Mouse (Mus musculus): Measurements from ENCODE around the gene Olfr324. TPM values are rescaled to one million over a fixed set of nuclear protein-coding genes. Genes with fewer than 3 reads are reported as not detected.

Gene Olfr324
- not detected in 2 replicates for polyA plus RNA-seq (2015; fragmentation: Nextera tagmentation; extraction: Ambion mirVana)

DNA sequence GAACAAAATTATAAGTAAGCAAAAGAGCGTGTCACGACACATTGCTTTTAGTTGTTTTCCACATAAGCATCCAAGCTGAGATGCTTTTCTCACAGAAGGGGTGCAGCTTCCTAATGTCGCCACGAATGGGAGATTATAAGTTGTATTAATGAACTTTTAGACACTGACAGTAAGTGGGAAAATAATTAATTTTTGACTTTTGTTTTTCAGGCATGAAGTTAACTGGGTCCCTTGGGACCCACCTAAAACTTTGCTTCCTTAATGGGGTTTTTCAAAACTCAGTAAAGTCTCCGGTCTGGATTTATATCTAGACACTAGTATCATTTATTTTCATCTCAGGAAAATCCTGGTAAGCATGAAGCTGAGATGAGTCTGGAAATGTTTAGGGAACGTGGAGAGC, at the start of gene Olfr324:
Olfr324 (plus strand) TSS at position 301 of the 400 bp plus-strand sequence.
- ATAC-seq, result no peak
- no peaks in the 10 kb centered on the region for H3K9me3 ChIP-seq
- H3K27ac ChIP-seq, result no peak within 1 kb of the TSS
- no peak within 1 kb of the TSS for H3K4me2 ChIP-seq (replicated peaks)
- H3K9ac ChIP-seq, result no peak within 1 kb of the TSS
- no peaks in the 10 kb centered on the region for H3K27me3 ChIP-seq (replicated peaks)
- H3K36me3 ChIP-seq, result no peaks in the 10 kb centered on the region
- no peaks in the 10 kb centered on the region for H3K4me1 ChIP-seq (replicated peaks)
- H3K4me3 ChIP-seq (replicated peaks), result no peak within 1 kb of the TSS
- 78% methylated on average over 6 of the region's 6 CpGs for WGBS

DNA sequence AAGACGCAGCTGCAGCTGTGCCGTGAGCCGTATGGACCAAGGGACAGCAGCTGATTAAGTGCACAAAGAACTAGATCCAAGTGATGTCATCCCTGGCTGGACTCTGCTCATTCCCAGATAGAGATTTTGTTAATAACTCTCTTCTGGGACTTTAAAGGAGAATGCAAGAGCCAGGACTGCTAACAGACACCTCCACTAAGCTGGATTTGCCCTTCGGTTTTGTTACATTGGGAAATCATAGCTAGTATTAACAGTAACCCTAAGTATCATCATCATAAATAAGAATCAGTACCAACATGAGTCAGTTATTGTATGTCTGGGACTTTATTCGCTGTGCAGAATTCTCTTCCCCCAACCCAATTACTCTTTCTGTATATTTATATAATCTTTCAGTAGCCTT, 48.6 kb upstream of the Olfr324 start, which contains the start of gene Olfr329-ps:
Olfr329-ps (minus strand) TSS at position 101 of the 400 bp plus-strand sequence.
- Histone ChIP-seq H3K9me3 (no peaks in the 10 kb centered on the region), H3K4me1 (replicated peaks) (no peaks in the 10 kb centered on the region), H3K36me3 (no peaks in the 10 kb centered on the region), H3K4me3 (replicated peaks) (no peak within 1 kb of the TSS), H3K9ac (no peak within 1 kb of the TSS), H3K4me2 (replicated peaks) (no peak within 1 kb of the TSS), H3K27me3 (replicated peaks) (no peaks in the 10 kb centered on the region), H3K27ac (no peak within 1 kb of the TSS)
- WGBS, result 77% methylated on average over 5 of the region's 5 CpGs
- no peak for ATAC-seq

DNA sequence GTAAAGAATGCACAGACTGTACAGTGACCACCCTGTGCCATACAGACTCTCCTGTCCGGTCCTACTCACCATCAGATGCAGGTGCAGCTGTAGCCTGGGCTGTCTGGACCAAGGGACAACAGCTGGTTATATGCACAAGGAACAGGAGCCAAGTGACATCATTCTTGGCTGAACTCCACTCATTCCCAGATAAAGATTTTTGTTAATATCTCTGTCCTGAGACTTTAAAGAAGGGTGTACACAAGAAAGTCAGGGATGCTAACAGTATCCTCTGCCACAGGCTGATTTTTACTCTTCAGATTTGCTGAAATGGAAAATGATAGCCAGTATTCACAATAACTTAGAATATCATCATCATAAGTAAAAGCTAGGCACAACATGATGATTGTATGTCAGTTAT, 39.4 kb upstream of the Olfr324 start, which contains the start of gene Olfr328:
Olfr328 (minus strand) TSS at position 101 of the 400 bp plus-strand sequence.
- Histone ChIP-seq H3K9ac (no peak within 1 kb of the TSS), H3K27me3 (replicated peaks) (no peaks in the 10 kb centered on the region), H3K4me2 (replicated peaks) (no peak within 1 kb of the TSS), H3K9me3 (no peaks in the 10 kb centered on the region), H3K4me1 (replicated peaks) (no peaks in the 10 kb centered on the region), H3K36me3 (no peaks in the 10 kb centered on the region), H3K4me3 (replicated peaks) (no peak within 1 kb of the TSS), H3K27ac (no peak within 1 kb of the TSS)
- 87% methylated on average over 1 of the region's 1 CpGs for WGBS
- ATAC-seq, result no peak

DNA sequence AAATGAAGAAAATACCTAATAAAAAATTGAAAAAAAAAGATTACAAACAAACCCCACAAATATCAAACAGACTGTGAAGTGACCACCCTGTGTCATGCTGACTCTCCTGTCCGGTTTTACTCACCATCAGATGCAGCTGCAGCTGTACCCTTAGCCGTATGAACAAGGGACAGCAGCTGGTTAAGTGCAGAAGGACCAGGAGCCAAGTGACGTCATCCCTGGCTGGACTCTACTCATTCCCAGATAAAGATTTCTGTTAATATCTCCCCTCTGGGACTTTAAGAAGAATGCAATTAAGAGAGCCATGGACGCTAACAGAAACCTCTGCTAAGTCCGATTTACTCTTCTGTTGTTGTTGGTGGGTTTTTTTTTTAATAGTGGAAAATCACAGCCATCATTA, 24.5 kb upstream of the Olfr324 start, which contains the start of gene Olfr224:
Olfr224 (minus strand) TSS at position 149 of the 400 bp plus-strand sequence.
- H3K4me1 ChIP-seq (replicated peaks), result no peaks in the 10 kb centered on the region
- no peak for ATAC-seq
- H3K9ac ChIP-seq, result no peak within 1 kb of the TSS
- H3K4me2 ChIP-seq (replicated peaks), result no peak within 1 kb of the TSS
- 67% methylated on average over 5 of the region's 5 CpGs for WGBS
- no peaks in the 10 kb centered on the region for H3K9me3 ChIP-seq
- H3K27ac ChIP-seq, result no peak within 1 kb of the TSS
- no peak within 1 kb of the TSS for H3K4me3 ChIP-seq (replicated peaks)
- no peaks in the 10 kb centered on the region for H3K27me3 ChIP-seq (replicated peaks)
- no peaks in the 10 kb centered on the region for H3K36me3 ChIP-seq

DNA sequence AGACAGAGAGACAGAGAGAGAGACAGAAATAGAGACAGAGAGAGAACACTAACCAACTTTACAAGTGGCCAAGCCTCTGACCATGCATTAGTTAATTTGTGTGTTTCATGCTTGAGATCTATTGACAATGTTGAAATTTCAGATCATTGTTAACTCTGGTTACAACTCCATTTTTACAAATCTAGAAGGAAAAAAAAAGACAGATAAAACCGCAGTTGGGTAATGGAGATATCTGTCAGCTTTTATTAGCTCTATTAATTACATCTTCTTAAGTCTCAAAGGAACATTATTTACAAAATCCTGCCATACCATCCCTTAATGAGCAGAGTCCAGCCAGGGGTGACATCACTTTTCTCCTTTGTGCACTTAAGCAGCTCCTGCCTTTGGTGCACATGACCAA, 17.5 kb upstream of the Olfr324 start, which contains the start of gene Olfr325:
Olfr325 (plus strand) TSS at position 301 of the 400 bp plus-strand sequence.
- Histone ChIP-seq H3K9ac (no peak within 1 kb of the TSS), H3K36me3 (no peaks in the 10 kb centered on the region), H3K27ac (no peak within 1 kb of the TSS), H3K9me3 (no peaks in the 10 kb centered on the region), H3K4me2 (replicated peaks) (no peak within 1 kb of the TSS), H3K4me3 (replicated peaks) (no peak within 1 kb of the TSS), H3K27me3 (replicated peaks) (no peaks in the 10 kb centered on the region), H3K4me1 (replicated peaks) (no peaks in the 10 kb centered on the region)
- 41% methylated on average over 1 of the region's 1 CpGs for WGBS
- no peak for ATAC-seq

DNA sequence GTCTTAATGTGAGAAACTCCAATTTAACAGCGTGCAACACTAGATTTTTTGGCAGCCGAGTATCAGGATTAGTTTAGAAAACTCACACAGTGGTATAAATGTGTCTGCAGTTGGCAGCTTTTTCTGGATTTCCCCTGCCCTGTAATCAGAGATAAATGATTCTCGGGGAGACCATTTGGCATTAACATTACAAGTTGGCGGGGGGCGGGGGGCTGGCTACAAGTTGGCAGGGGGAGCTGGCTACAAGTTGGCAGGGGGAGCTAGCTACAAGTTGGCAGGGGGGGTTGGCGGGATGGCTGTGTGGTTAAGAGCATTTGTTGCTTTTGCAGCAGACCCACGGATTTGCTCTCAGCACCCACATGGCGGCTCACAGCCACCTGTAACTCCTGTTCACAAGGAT, 16.3 kb upstream of the Olfr324 start:
- Histone ChIP-seq H3K27ac (no peak overlapping the region), H3K4me2 (replicated peaks) (no peak overlapping the region), H3K36me3 (no peaks in the 10 kb centered on the region), H3K4me3 (replicated peaks) (no peak overlapping the region), H3K27me3 (replicated peaks) (no peaks in the 10 kb centered on the region), H3K9me3 (no peaks in the 10 kb centered on the region), H3K9ac (no peak overlapping the region), H3K4me1 (replicated peaks) (no peaks in the 10 kb centered on the region)
- ATAC-seq, result no peak
- 79% methylated on average over 8 of the region's 8 CpGs for WGBS

DNA sequence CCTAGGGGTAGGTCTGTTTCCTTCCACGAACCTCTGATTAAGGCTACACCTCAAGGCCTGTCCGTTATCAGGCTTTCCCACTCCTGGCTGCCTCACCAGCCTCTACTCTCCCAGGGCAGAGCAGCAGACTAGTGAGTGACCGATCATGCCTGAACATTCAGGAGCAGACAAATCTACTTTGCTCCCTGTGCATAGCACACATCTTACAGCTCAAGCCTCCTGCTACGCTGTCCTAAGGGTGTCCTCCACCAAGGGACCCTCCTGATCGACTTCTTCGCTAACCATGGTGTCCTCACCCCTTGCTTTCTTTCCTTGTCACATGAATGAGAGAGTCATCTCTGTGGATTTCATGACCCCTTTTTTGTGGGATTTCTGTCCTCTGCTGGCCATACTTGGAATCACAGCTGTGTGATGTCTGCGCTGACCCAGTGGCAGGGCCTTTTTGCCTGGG, 7.0 kb upstream of the Olfr324 start:
- Histone ChIP-seq H3K4me1 (replicated peaks) (no peaks in the 10 kb centered on the region), H3K9ac (no peak overlapping the region), H3K4me2 (replicated peaks) (no peak overlapping the region), H3K36me3 (no peaks in the 10 kb centered on the region), H3K4me3 (replicated peaks) (no peak overlapping the region), H3K27me3 (replicated peaks) (no peaks in the 10 kb centered on the region), H3K27ac (no peak overlapping the region), H3K9me3 (no peaks in the 10 kb centered on the region)
- 70% methylated on average over 7 of the region's 7 CpGs for WGBS
- no peak for ATAC-seq

DNA sequence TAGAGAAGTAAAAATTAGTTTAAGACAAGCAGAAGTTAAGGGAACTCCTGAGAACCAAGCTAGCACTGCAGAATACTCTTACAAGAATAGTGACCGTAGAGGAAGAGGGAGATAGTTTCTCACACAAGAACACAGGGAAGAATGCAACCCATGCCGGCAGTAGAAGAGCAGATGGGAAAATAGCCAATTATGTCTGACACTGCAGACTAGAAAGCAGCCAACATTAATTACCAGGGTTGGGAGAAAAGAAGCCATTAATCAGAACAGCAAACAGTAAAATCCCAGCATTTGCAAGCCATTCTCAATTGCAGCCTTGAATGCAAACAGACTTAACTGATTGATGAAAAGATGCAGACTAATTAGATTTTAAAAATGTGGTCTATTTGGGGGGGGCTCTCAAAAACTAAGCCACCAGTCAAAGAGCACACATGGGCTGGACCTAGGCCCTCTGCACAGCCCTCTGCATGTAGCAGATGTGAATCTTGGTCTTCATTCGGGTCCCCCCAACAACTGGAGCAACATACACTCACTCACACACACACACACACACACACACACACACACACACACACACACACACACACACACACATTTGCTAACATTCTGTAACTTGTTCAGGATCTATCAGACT, 6.2 kb upstream of the Olfr324 start:
- no peaks in the 10 kb centered on the region for H3K27me3 ChIP-seq (replicated peaks)
- WGBS, result 59% methylated on average over 3 of the region's 3 CpGs
- no peaks in the 10 kb centered on the region for H3K4me1 ChIP-seq (replicated peaks)
- no peaks in the 10 kb centered on the region for H3K36me3 ChIP-seq
- no peak for ATAC-seq
- H3K9me3 ChIP-seq, result no peaks in the 10 kb centered on the region
- H3K9ac ChIP-seq, result no peak overlapping the region
- no peak overlapping the region for H3K4me3 ChIP-seq (replicated peaks)
- no peak overlapping the region for H3K4me2 ChIP-seq (replicated peaks)
- H3K27ac ChIP-seq, result no peak overlapping the region

DNA sequence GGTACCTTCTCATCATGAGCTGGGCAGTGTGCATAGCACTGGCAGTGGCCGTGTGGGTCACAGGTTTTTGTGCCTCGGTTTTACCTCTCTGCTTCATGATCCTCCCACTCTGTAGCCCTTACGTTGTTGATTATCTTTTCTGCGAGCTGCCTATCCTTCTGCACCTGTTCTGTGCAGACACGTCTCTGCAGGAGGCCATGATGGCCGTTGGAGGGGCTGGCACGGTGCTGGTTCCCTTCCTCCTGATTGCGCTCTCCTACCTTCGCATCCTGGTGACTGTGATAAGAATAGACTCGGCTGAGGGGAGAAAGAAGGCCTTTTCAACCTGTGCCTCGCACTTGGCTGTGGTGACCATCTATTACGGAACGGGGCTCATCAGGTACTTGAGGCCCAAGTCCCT, 2.9 kb downstream of the Olfr324 start:
- H3K4me3 ChIP-seq (replicated peaks), result no peak overlapping the region
- no peaks in the 10 kb centered on the region for H3K36me3 ChIP-seq
- H3K9ac ChIP-seq, result no peak overlapping the region
- H3K4me2 ChIP-seq (replicated peaks), result no peak overlapping the region
- WGBS, result 83% methylated on average over 13 of the region's 13 CpGs
- H3K27ac ChIP-seq, result no peak overlapping the region
- ATAC-seq, result no peak
- H3K27me3 ChIP-seq (replicated peaks), result no peaks in the 10 kb centered on the region
- no peaks in the 10 kb centered on the region for H3K4me1 ChIP-seq (replicated peaks)
- no peaks in the 10 kb centered on the region for H3K9me3 ChIP-seq

DNA sequence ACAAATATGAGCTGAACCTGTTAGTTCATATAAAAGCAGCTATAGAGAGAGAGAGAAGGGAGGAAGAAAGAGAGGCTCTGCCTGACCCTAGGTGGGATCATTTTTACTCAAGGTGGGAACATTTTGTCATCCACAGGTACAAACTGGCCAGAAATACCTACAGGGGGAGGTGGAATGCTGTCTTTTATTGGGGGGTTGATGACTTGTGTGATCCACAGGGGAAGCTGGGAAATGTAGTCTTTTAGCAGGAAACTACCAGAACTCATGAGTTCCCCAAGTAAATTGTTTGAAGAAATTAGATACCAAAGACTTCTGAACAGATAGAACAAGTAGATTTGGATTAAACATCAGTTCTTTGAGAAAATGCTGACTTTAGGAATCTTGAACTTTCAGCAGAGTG, 7.1 kb downstream of the Olfr324 start:
- no peaks in the 10 kb centered on the region for H3K4me1 ChIP-seq (replicated peaks)
- no peak for ATAC-seq
- no peak overlapping the region for H3K27ac ChIP-seq
- H3K9ac ChIP-seq, result no peak overlapping the region
- H3K27me3 ChIP-seq (replicated peaks), result no peaks in the 10 kb centered on the region
- no peak overlapping the region for H3K4me2 ChIP-seq (replicated peaks)
- no peaks in the 10 kb centered on the region for H3K9me3 ChIP-seq
- no peaks in the 10 kb centered on the region for H3K36me3 ChIP-seq
- no peak overlapping the region for H3K4me3 ChIP-seq (replicated peaks)

DNA sequence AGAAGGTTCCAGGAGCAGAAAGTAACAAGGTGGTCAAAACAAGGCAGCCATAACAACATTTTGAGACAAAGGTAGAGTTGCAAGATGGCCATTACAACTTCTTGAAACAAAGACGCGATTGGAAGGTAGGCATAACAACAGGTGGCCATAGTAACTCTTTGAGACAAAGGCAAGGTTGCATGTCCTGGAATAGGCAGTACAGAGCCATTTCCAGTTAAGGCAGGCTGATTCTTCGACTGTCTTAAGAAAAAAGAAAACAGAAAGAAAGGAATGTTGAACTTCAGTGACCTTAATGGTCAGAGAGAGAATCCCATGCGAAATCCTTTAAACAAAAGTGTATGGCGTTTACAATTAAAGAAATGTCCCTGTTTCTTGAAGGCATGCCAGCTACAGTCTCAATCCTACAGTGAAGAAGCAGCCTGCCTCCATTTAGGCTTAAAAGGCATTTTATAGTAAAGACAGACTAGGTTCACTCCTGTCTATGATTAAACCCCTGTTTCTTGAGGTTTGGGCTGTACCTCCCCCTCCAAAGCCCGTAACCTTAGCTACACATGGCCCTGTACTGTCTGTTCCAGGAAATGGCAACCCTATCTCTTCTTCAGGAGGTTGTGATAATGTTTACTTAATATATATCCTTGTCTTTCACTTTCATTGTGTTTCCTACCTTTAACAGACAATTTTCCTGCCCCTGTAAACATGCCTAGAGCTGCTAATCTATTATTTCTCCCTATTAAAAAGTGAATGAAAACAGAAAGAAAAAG, 8.1 kb downstream of the Olfr324 start:
- Histone ChIP-seq H3K4me2 (replicated peaks) (no peak overlapping the region), H3K9me3 (no peaks in the 10 kb centered on the region), H3K9ac (no peak overlapping the region), H3K27me3 (replicated peaks) (no peaks in the 10 kb centered on the region), H3K27ac (no peak overlapping the region), H3K36me3 (no peaks in the 10 kb centered on the region), H3K4me3 (replicated peaks) (no peak overlapping the region), H3K4me1 (replicated peaks) (no peaks in the 10 kb centered on the region)
- WGBS, result 60% methylated on average over 6 of the region's 6 CpGs
- ATAC-seq, result no peak

DNA sequence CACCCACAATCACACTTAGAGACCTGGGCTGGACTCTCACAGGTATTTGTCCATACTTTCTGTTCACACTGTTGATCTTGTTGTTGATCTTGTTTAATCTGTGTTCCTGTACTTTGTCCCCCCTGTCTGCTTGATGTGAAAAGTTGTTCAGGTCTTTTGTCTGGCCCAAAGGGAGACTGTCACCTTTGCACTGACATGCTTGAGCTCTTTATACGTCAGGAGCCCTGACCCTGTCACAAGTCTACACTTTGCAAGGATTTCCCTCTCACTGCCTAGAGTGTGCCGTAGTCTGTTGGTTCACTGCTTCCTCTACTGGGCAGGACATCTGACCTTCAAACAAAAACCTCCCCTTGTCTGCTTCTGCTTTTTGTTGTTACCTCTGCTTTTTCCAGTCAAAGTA, 9.8 kb downstream of the Olfr324 start:
- Histone ChIP-seq H3K9me3 (no peaks in the 10 kb centered on the region), H3K27ac (no peak overlapping the region), H3K36me3 (no peaks in the 10 kb centered on the region), H3K4me1 (replicated peaks) (no peaks in the 10 kb centered on the region), H3K4me3 (replicated peaks) (no peak overlapping the region), H3K27me3 (replicated peaks) (no peaks in the 10 kb centered on the region), H3K9ac (no peak overlapping the region), H3K4me2 (replicated peaks) (no peak overlapping the region)
- 69% methylated on average over 2 of the region's 2 CpGs for WGBS
- ATAC-seq, result no peak

All from intestine, embryonic 15.5 days (tissue).